Mouse (Mus musculus) gastrocnemius, postnatal 36 days (tissue): ENCODE data around the gene Kifc5b. TPM values are rescaled to one million over a fixed set of nuclear protein-coding genes. Genes with fewer than 3 reads are reported as not detected.
A peak's percentile ranks its signal among the peaks of the same experiment; 100 is the strongest.
"Not testable (repeated sequence)": the region's sequence is repeated elsewhere in the genome, so short reads cannot be mapped to it uniquely, and the experiment has no call there.

Experiments
- DNase-seq, 2 experiments: peaks; one replicate each; pipeline ENCODE4 v3.0.0; 2022
- intact Hi-C: fragments of 180-260 bp; cut with DNase I; formaldehyde crosslinking; loops from one replicate; pipeline ENCODE4 v1.15.1; 2025
- long read RNA-seq, 2 experiments: library from polyadenylated mRNA; stranded (forward); transcript quantifications; one replicate each; pipeline ENCODE4 v2.0.0; 2021
- total RNA-seq, 2 experiments: library from RNA; stranded (reverse); gene quantifications; 2 replicates each; pipeline ENCODE4 v1.2.3; 2021

Gene Kifc5b
- total RNA-seq = under 1 TPM; 0.49 to 0.64 TPM
- long read RNA-seq, experiment 1, partial matches to known transcripts = 0 of 1 reads
- long read RNA-seq, experiment 1, other reads (novel, unspliced or antisense) = 1 of 1 reads
- long read RNA-seq, experiment 2 = 0 reads

GRCm38 (mm10) chr17:26916711-26917482, at the start of gene Kifc5b:
TSS of gene Kifc5b (plus strand) at chr17:26917091.
- intact Hi-C loops = loop anchor here (2.0 kb wide), 1 partner anchor 56 kb away; the partner anchor contains the start of gene Zbtb9
- peak; percentile 99 to 100 for DNase-seq

- DNase-seq = no peak
- intact Hi-C loops = no loop called here
Observed at GRCm38 (mm10) chr17:26868756-26869155, 48.1 kb upstream of the Kifc5b start.

- DNase-seq = no peak
- intact Hi-C loops = no loop called here
Observed at GRCm38 (mm10) chr17:26872870-26873269, 44.0 kb upstream of the Kifc5b start.

GRCm38 (mm10) chr17:26873502-26873901, 43.4 kb upstream of the Kifc5b start:
- no peak for DNase-seq
- intact Hi-C loops = no loop called here

- no peak for DNase-seq
- intact Hi-C loops = no loop called here
Observed at GRCm38 (mm10) chr17:26874542-26874941, 42.3 kb upstream of the Kifc5b start.

- intact Hi-C loops = no loop called here
Observed at GRCm38 (mm10) chr17:26877927-26878326, 39.0 kb upstream of the Kifc5b start.

GRCm38 (mm10) chr17:26879235-26879634, 37.7 kb upstream of the Kifc5b start:
- intact Hi-C loops = no loop called here
- DNase-seq = no peak

More at GRCm38 (mm10) chr17:26877927-26878326, 39.0 kb upstream of the Kifc5b start:
- DNase-seq = no peak

GRCm38 (mm10) chr17:26882706-26883105, 34.2 kb upstream of the Kifc5b start:
- intact Hi-C loops = no loop called here
- no peak for DNase-seq

GRCm38 (mm10) chr17:26883585-26883984, 33.3 kb upstream of the Kifc5b start:
- no peak for DNase-seq
- intact Hi-C loops = no loop called here

- peak; percentile 62 to 83 for DNase-seq
- intact Hi-C loops = loop anchor here (5.0 kb wide), 3 partner anchors 208 to 423 kb away; no protein-coding TSS in a partner anchor
Observed at GRCm38 (mm10) chr17:26884995-26885926, 31.6 kb upstream of the Kifc5b start.

- peak; percentile 72 to 76 for DNase-seq
- intact Hi-C loops = loop anchor here (2.0 to 5.0 kb wide), 4 partner anchors 89 to 424 kb away; no protein-coding TSS in a partner anchor
Observed at GRCm38 (mm10) chr17:26886047-26886749, 30.7 kb upstream of the Kifc5b start.

- no peak for DNase-seq
- intact Hi-C loops = loop anchor here (2.0 to 5.0 kb wide), 4 partner anchors 91 to 426 kb away; no protein-coding TSS in a partner anchor
Observed at GRCm38 (mm10) chr17:26887926-26888325, 29.0 kb upstream of the Kifc5b start.

- intact Hi-C loops = no loop called here
- no peak for DNase-seq
Observed at GRCm38 (mm10) chr17:26892635-26893375, 24.1 kb upstream of the Kifc5b start.

GRCm38 (mm10) chr17:26893492-26893891, 23.4 kb upstream of the Kifc5b start:
- DNase-seq = no peak
- intact Hi-C loops = no loop called here

GRCm38 (mm10) chr17:26894342-26894741, 22.5 kb upstream of the Kifc5b start:
- no peak for DNase-seq
- intact Hi-C loops = no loop called here

- intact Hi-C loops = loop anchor here (5.0 kb wide), 1 partner anchor 52 kb away; no protein-coding TSS in a partner anchor
- DNase-seq = peak; percentile 50 to 70
Observed at GRCm38 (mm10) chr17:26895578-26895977, 21.3 kb upstream of the Kifc5b start.

GRCm38 (mm10) chr17:26900916-26901315, 16.0 kb upstream of the Kifc5b start:
- intact Hi-C loops = no loop called here
- DNase-seq = no peak

GRCm38 (mm10) chr17:26904320-26904719, 12.6 kb upstream of the Kifc5b start:
- intact Hi-C loops = no loop called here
- no peak for DNase-seq

- DNase-seq, intact Hi-C loops: not testable (repeated sequence)
Observed at GRCm38 (mm10) chr17:26907506-26907905, 9.4 kb upstream of the Kifc5b start.
